Mouse (Mus musculus): ENCODE measurements around the gene 4430402I18Rik.
"Not testable (repeated sequence)": the region's sequence is repeated elsewhere in the genome, so short reads cannot be mapped to it uniquely, and the experiment has no call there.

Gene 4430402I18Rik

GRCm38 (mm10) chr19:28967652-28968051, at the start of gene 4430402I18Rik:
4430402I18Rik (minus strand) TSS chr19:28967800.
- DNase-seq (ENCODE audit: low spot score), result no peak

GRCm38 (mm10) chr19:29016786-29017185, 49.2 kb upstream of the 4430402I18Rik start:
- DNase-seq (ENCODE audit: low spot score), result no peak

GRCm38 (mm10) chr19:29016204-29016765, 48.7 kb upstream of the 4430402I18Rik start:
- DNase-seq (ENCODE audit: low spot score), result no peak

- no peak for DNase-seq (ENCODE audit: low spot score)
These were observed 48.0 kb upstream of the 4430402I18Rik start for GRCm38 (mm10) chr19:29015410-29016203.

GRCm38 (mm10) chr19:29014466-29015055, 47.0 kb upstream of the 4430402I18Rik start:
- no peak for DNase-seq (ENCODE audit: low spot score)

GRCm38 (mm10) chr19:29011355-29011990, 43.9 kb upstream of the 4430402I18Rik start:
- DNase-seq (ENCODE audit: low spot score), result no peak

- no peak for DNase-seq (ENCODE audit: low spot score)
These were observed 41.4 kb upstream of the 4430402I18Rik start for GRCm38 (mm10) chr19:29009046-29009445.

- DNase-seq (ENCODE audit: low spot score), result no peak
These were observed 40.6 kb upstream of the 4430402I18Rik start for GRCm38 (mm10) chr19:29008069-29008706.

GRCm38 (mm10) chr19:29000321-29000720, 32.7 kb upstream of the 4430402I18Rik start:
- not testable (repeated sequence) for DNase-seq (ENCODE audit: low spot score)

GRCm38 (mm10) chr19:28997976-28998630, 30.5 kb upstream of the 4430402I18Rik start:
- no peak for DNase-seq (ENCODE audit: low spot score)

- no peak for DNase-seq (ENCODE audit: low spot score)
These were observed 27.8 kb upstream of the 4430402I18Rik start for GRCm38 (mm10) chr19:28995366-28995765.

GRCm38 (mm10) chr19:28994870-28995269, 27.3 kb upstream of the 4430402I18Rik start:
- DNase-seq (ENCODE audit: low spot score), result peak; percentile 53

GRCm38 (mm10) chr19:28991391-28991790, 23.8 kb upstream of the 4430402I18Rik start:
- DNase-seq (ENCODE audit: low spot score), result no peak

GRCm38 (mm10) chr19:28990590-28991221, 23.1 kb upstream of the 4430402I18Rik start:
- peak; percentile 35 for DNase-seq (ENCODE audit: low spot score)

- peak; percentile 93 for DNase-seq (ENCODE audit: low spot score)
These were observed 22.6 kb upstream of the 4430402I18Rik start, which contains the start of gene Cdc37l1 for GRCm38 (mm10) chr19:28990194-28990589. Cdc37l1 (plus strand) TSS chr19:28990352.

GRCm38 (mm10) chr19:28989515-28989914, 21.9 kb upstream of the 4430402I18Rik start:
- DNase-seq (ENCODE audit: low spot score), result no peak

GRCm38 (mm10) chr19:28982617-28983016, 15.0 kb upstream of the 4430402I18Rik start:
- DNase-seq (ENCODE audit: low spot score), result no peak

- DNase-seq (ENCODE audit: low spot score), result peak; percentile 77
These were observed 7.4 kb upstream of the 4430402I18Rik start for GRCm38 (mm10) chr19:28974862-28975611.

- no peak for DNase-seq (ENCODE audit: low spot score)
These were observed 2.7 kb upstream of the 4430402I18Rik start for GRCm38 (mm10) chr19:28970251-28970650.

- no peak for DNase-seq (ENCODE audit: low spot score)
These were observed 1.6 kb upstream of the 4430402I18Rik start for GRCm38 (mm10) chr19:28969231-28969630.

Measured in left cerebral cortex, adult 11 months (tissue).